Comparison of ENCODE assay signal across 9 mouse cellular contexts in the genomic region with DNA sequence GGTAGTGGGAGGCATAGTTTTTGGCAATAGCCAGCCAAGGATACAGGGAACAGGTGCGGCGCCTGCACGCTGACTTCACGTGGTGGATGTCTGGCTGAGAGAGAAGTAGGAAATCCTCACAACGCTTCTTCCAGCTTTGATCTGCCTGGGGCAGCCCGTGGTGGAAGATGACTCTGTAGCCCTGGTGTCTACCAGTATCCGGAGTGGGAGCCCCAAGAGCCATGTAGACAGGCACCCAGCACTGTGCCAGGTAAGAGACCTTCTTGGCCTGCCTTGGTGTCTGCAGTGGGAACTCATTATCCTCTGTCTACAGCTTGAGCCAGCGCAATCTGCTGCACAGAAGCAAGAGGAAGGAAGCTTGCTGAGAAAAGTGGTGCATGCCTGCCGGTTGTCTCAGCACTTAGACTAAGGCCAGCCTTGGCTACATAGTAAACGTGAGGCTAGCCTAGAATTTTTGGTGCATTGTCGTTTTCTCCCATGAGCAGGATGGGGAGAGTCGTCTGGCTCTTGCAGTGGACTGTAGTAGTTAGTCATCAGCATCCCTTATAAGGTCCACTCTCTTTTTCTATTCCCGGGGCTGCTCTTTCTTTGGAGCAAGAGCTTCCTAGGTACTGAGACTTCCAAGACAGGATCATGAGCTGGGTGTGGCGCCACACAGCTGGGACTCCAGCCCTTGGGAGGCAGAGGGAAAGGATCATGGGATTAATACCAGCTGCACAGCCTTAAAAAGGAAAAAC. TPM values are rescaled to one million over a fixed set of nuclear protein-coding genes. Genes with fewer than 3 reads are reported as not detected.
DNase-seq lines count a peak whose midpoint lies in the region; ATAC-seq and TF ChIP-seq lines count a peak whose summit lies in the region.
"Had no signal": no experiment of that assay in that cellular context is flagged by ENCODE, and none has a peak within 500 bp of the region (broad histone marks: within the 10 kb centered on the region; RNA-seq: fewer than 3 reads in every experiment).

No protein-coding gene starts in this region.

- no peak overlapping the region for H3K27ac ChIP-seq in heart, embryonic 15.5 days
- peak overlapping the region; percentile 83 for H3K27ac ChIP-seq in MEL (ENCODE audit: control insufficient read depth, low read depth, low read length)
- H3K27ac ChIP-seq in hindbrain, embryonic 16.5 days (ENCODE audit: low read depth, low read length): no peak overlapping the region
- no peak overlapping the region for H3K27ac ChIP-seq in midbrain, embryonic 14.5 days (replicated peaks; ENCODE audit: low read depth, low read length)

- H3K4me1 ChIP-seq in heart, embryonic 15.5 days (replicated peaks): peaks cover 11% of the 10 kb centered on the region
- peaks cover 32 to 74% of the 10 kb centered on the region in 2 experiments for H3K4me1 ChIP-seq in MEL (ENCODE audit: control insufficient read depth in 1 of 2, insufficient read depth in 2 of 2, low read length in 2 of 2)
- peaks cover 15% of the 10 kb centered on the region for H3K4me1 ChIP-seq in hindbrain, embryonic 16.5 days (ENCODE audit: control insufficient read depth, insufficient read depth, low read depth, low read length)
- H3K4me1 ChIP-seq in midbrain, embryonic 14.5 days (ENCODE audit: control insufficient read depth, insufficient read depth, low read length): peaks cover 10% of the 10 kb centered on the region; the same call in 1 of the 2 replicates

- H3K9me3 ChIP-seq in heart, embryonic 15.5 days (replicated peaks): no peaks in the 10 kb centered on the region
- H3K9me3 ChIP-seq in MEL (replicated peaks; ENCODE audit: insufficient read depth, low read length): no peaks in the 10 kb centered on the region
- H3K9me3 ChIP-seq in hindbrain, embryonic 16.5 days (ENCODE audit: control insufficient read depth, low read length): no peaks in the 10 kb centered on the region
- no peaks in the 10 kb centered on the region for H3K9me3 ChIP-seq in midbrain, embryonic 14.5 days (ENCODE audit: control insufficient read depth, low read length)

- H3K79me2 ChIP-seq in MEL (ENCODE audit: control insufficient read depth, insufficient read depth, low read length, poor library complexity): peaks cover 46% of the 10 kb centered on the region

- peak; percentile 40 to 65; a peak in 3 of 4 replicates for TF ChIP-seq POLR2A in MEL (IDR thresholded peaks at IDR 0.05; ENCODE audit: control insufficient read depth in 1 of 2, insufficient read depth in 1 of 2, low read depth in 1 of 2, low read length in 2 of 2, poor library complexity in 1 of 2)

- H3K4me3 ChIP-seq in heart, embryonic 15.5 days: peak overlapping the region; percentile 78; the same call in 1 of the 2 replicates
- H3K4me3 ChIP-seq in MEL (ENCODE audit: control insufficient read depth in 1 of 2, insufficient read depth in 1 of 2, low read depth in 2 of 2, low read length in 2 of 2): peak overlapping the region; percentile 63 to 69
- peak overlapping the region; percentile 65 for H3K4me3 ChIP-seq in hindbrain, embryonic 16.5 days (ENCODE audit: low read length)
- H3K4me3 ChIP-seq in midbrain, embryonic 14.5 days (replicated peaks; ENCODE audit: low read depth, low read length): peak overlapping the region; percentile 50; the same call in 1 of the 2 replicates

- no peak for ATAC-seq in heart, embryonic 15.5 days (replicated peaks; ENCODE audit: insufficient number of reproducible peaks, insufficient read depth, low FRiP score, low read depth)
- ATAC-seq in hindbrain, embryonic 16.5 days: no peak
- no peak for ATAC-seq in midbrain, embryonic 14.5 days (ENCODE audit: low FRiP score, low TSS enrichment)

- H3K9ac ChIP-seq in heart, embryonic 15.5 days: no peak overlapping the region
- H3K9ac ChIP-seq in MEL (ENCODE audit: control insufficient read depth, low read depth, low read length, poor library complexity, severe bottlenecking): peak overlapping the region; percentile 85
- peak overlapping the region; percentile 68 for H3K9ac ChIP-seq in hindbrain, embryonic 16.5 days (ENCODE audit: low read depth, low read length)
- H3K9ac ChIP-seq in midbrain, embryonic 14.5 days (replicated peaks; ENCODE audit: low read length): no peak overlapping the region

- 68% methylated on average over 14 of the region's 14 CpGs for WGBS in heart, embryonic 15.5 days
- 86% methylated on average over 14 of the region's 14 CpGs for WGBS in hindbrain, embryonic 16.5 days
- WGBS in midbrain, embryonic 14.5 days: 89% methylated on average over 14 of the region's 14 CpGs

- no peaks in the 10 kb centered on the region for H3K27me3 ChIP-seq in heart, embryonic 15.5 days
- H3K27me3 ChIP-seq in MEL (ENCODE audit: control insufficient read depth in 1 of 2, insufficient read depth in 2 of 2, low read length in 2 of 2): no peaks in the 10 kb centered on the region
- no peaks in the 10 kb centered on the region for H3K27me3 ChIP-seq in hindbrain, embryonic 16.5 days (replicated peaks; ENCODE audit: control insufficient read depth, insufficient read depth, low read length)
- no peaks in the 10 kb centered on the region for H3K27me3 ChIP-seq in midbrain, embryonic 14.5 days (ENCODE audit: control insufficient read depth, insufficient read depth, low read length)

- no peak for DNase-seq in heart, postnatal 14 days
- DNase-seq in MEL (ENCODE audit: low read depth, low spot score): peak; percentile 86
- no peak for DNase-seq in midbrain, embryonic 14.5 days
- no peak for DNase-seq in embryo, embryonic 9.5 days (ENCODE audit: extremely low spot score)
- no peak for DNase-seq in spleen, postnatal 14 days (ENCODE audit: low spot score in 2 of 2)
- DNase-seq in B cell, adult 2 months: no peak

- H3K4me2 ChIP-seq in heart, embryonic 15.5 days: peak overlapping the region; percentile 99; the same call in 1 of the 2 replicates
- peak overlapping the region; percentile 92 for H3K4me2 ChIP-seq in hindbrain, embryonic 16.5 days (ENCODE audit: low read length)
- H3K4me2 ChIP-seq in midbrain, embryonic 14.5 days (ENCODE audit: low read length): peak overlapping the region; percentile 89

- no peaks in the 10 kb centered on the region for H3K36me3 ChIP-seq in heart, embryonic 15.5 days
- H3K36me3 ChIP-seq in MEL (ENCODE audit: control insufficient read depth in 1 of 2, insufficient read depth in 2 of 2, low read length in 2 of 2): peaks cover 17 to 72% of the 10 kb centered on the region in 2 experiments
- H3K36me3 ChIP-seq in hindbrain, embryonic 16.5 days (ENCODE audit: control insufficient read depth, insufficient read depth, low read length): no peaks in the 10 kb centered on the region
- H3K36me3 ChIP-seq in midbrain, embryonic 14.5 days (ENCODE audit: control insufficient read depth, insufficient read depth, low read length): no peaks in the 10 kb centered on the region

- TF ChIP-seq CTCF in MEL (IDR thresholded peaks at IDR 0.05 in 2 of 3, conservative IDR thresholded peaks at IDR 0.05 in 1 of 3; ENCODE audit: control insufficient read depth in 1 of 3, insufficient read depth in 1 of 3, low read depth in 2 of 3, low read length in 3 of 3, poor library complexity in 1 of 3, severe bottlenecking in 1 of 3): no peak

- no peak for TF ChIP-seq RAD21 in MEL (IDR thresholded peaks at IDR 0.05; ENCODE audit: low read depth, low read length)

- TF ChIP-seq EP300 in MEL (IDR thresholded peaks at IDR 0.05; ENCODE audit: low read depth in 1 of 2, low read length in 2 of 2): peak; percentile 12 to 34; a peak in 1 of 4 replicates

- intact Hi-C loops in heart, postnatal 14 days (cut with DNase I): no loop called here

TF ChIP-seq in MEL, 35 proteins besides CTCF, POLR2A, EP300 and RAD21 (continues in another document):
- no peak for TF ChIP-seq E2F4 (IDR thresholded peaks at IDR 0.05; ENCODE audit: borderline replicate concordance, low read depth, low read length)
- TF ChIP-seq MXI1 (IDR thresholded peaks at IDR 0.05; ENCODE audit: low read depth, low read length): peak; percentile 96
- TF ChIP-seq BHLHE40 (IDR thresholded peaks at IDR 0.05; ENCODE audit: borderline replicate concordance, low read depth, low read length): no peak
- no peak for TF ChIP-seq ZC3H11A (IDR thresholded peaks at IDR 0.05; ENCODE audit: low read depth, low read length)

RNA-seq across cellular contexts. Expression of gene Pnpo, which starts 1.2 kb away (rescaled TPM):
- 65.2 and 74.8 TPM in 2 replicates for polyA plus RNA-seq in heart, embryonic 15.5 days (2015; fragmentation: Nextera tagmentation; extraction: Ambion mirVana)
- 10 to 100 TPM; 14.1 to 15.0 TPM for total RNA-seq in heart, postnatal 14 days (2021)
- 41.7 and 55.7 TPM in 2 replicates for total RNA-seq in MEL (2012; rRNA removed)
- polyA plus RNA-seq in MEL (2012; ENCODE audit: insufficient read depth in 1 of 2, insufficient read length in 2 of 2, low read depth in 1 of 2, low replicate concordance in 2 of 2, missing spikeins in 1 of 2): 10 to 100 TPM in 1 of 2 experiments, not detected in 1; 38.8 TPM
- 36.2 and 37.3 TPM in 2 replicates for polyA plus RNA-seq in hindbrain, embryonic 16.5 days (2015; fragmentation: Nextera tagmentation; extraction: Ambion mirVana)
- 18.9 and 20.9 TPM in 2 replicates for polyA plus RNA-seq in midbrain, embryonic 14.5 days (2014; fragmentation: Nextera tagmentation; extraction: Ambion mirVana)

RNA-seq across cellular contexts. Expression of gene Prr15l, which starts 17.1 kb away (rescaled TPM):
- polyA plus RNA-seq in heart, embryonic 15.5 days (2015; fragmentation: Nextera tagmentation; extraction: Ambion mirVana): 1.7 and 2.9 TPM in 2 replicates
- 1 to 10 TPM in 1 of 2 experiments, under 1 TPM in 1; 0.88 to 1.8 TPM for total RNA-seq in heart, postnatal 14 days (2021)
- 0.08 TPM in 1 of 2 replicates, not detected in the other for total RNA-seq in MEL (2012; rRNA removed)
- polyA plus RNA-seq in MEL (2012; ENCODE audit: insufficient read depth in 1 of 2, insufficient read length in 2 of 2, low read depth in 1 of 2, low replicate concordance in 2 of 2, missing spikeins in 1 of 2): under 1 TPM in 1 of 2 experiments, not detected in 1; 0.19 TPM
- 0.35 and 0.60 TPM in 2 replicates for polyA plus RNA-seq in hindbrain, embryonic 16.5 days (2015; fragmentation: Nextera tagmentation; extraction: Ambion mirVana)
- 0.16 and 0.24 TPM in 2 replicates for polyA plus RNA-seq in midbrain, embryonic 14.5 days (2014; fragmentation: Nextera tagmentation; extraction: Ambion mirVana)
- total RNA-seq: common myeloid progenitor, adult 5-6 weeks had no signal

RNA-seq across cellular contexts. Expression of gene Cdk5rap3, which starts 28.7 kb away (rescaled TPM):
- 45.2 and 58.7 TPM in 2 replicates for polyA plus RNA-seq in heart, embryonic 15.5 days (2015; fragmentation: Nextera tagmentation; extraction: Ambion mirVana)
- 10 to 100 TPM; 22.3 to 23.3 TPM for total RNA-seq in heart, postnatal 14 days (2021)
- total RNA-seq in MEL (2012; rRNA removed): 45.2 and 48.9 TPM in 2 replicates
- polyA plus RNA-seq in MEL (2012; ENCODE audit: insufficient read depth in 1 of 2, insufficient read length in 2 of 2, low read depth in 1 of 2, low replicate concordance in 2 of 2, missing spikeins in 1 of 2): 10 to 100 TPM in 1 of 2 experiments, not detected in 1; 55.4 TPM
- polyA plus RNA-seq in hindbrain, embryonic 16.5 days (2015; fragmentation: Nextera tagmentation; extraction: Ambion mirVana): 81.2 and 84.8 TPM in 2 replicates
- polyA plus RNA-seq in midbrain, embryonic 14.5 days (2014; fragmentation: Nextera tagmentation; extraction: Ambion mirVana): 85.2 and 90.2 TPM in 2 replicates

RNA-seq across cellular contexts. Expression of gene Sp2, which starts 37.7 kb away (rescaled TPM):
- 12.9 and 18.2 TPM in 2 replicates for polyA plus RNA-seq in heart, embryonic 15.5 days (2015; fragmentation: Nextera tagmentation; extraction: Ambion mirVana)
- 10 to 100 TPM; 11.4 to 12.0 TPM for total RNA-seq in heart, postnatal 14 days (2021)
- total RNA-seq in MEL (2012; rRNA removed): 1.4 and 2.2 TPM in 2 replicates
- polyA plus RNA-seq in MEL (2012; ENCODE audit: insufficient read depth in 1 of 2, insufficient read length in 2 of 2, low read depth in 1 of 2, low replicate concordance in 2 of 2, missing spikeins in 1 of 2): 10 to 100 TPM in 1 of 2 experiments, not detected in 1; 20.3 TPM
- 13.5 and 19.0 TPM in 2 replicates for polyA plus RNA-seq in hindbrain, embryonic 16.5 days (2015; fragmentation: Nextera tagmentation; extraction: Ambion mirVana)
- polyA plus RNA-seq in midbrain, embryonic 14.5 days (2014; fragmentation: Nextera tagmentation; extraction: Ambion mirVana): 12.3 and 17.2 TPM in 2 replicates

Comparison
In these comparisons a context has a peak if more than half of its experiments do, and no peak if none do; other contexts are left out.
1. H3K9ac ChIP-seq: peak in MEL (single experiment) and hindbrain, embryonic 16.5 days (single experiment); none in heart, embryonic 15.5 days (single experiment) and midbrain, embryonic 14.5 days (single experiment).
2. Peak in every context shown above with its lines, with median percentiles within 50 percentile points of each other: H3K4me2 ChIP-seq and H3K4me3 ChIP-seq.